Mouse (Mus musculus) myocyte (in vitro differentiated cells): ENCODE data around the gene St3gal4. TPM values are rescaled to one million over a fixed set of nuclear protein-coding genes. Genes with fewer than 3 reads are reported as not detected.

Experiments used
- H3K27me3 ChIP-seq: one replicate; pipeline ENCODE4 v1.6.1; 2011; ENCODE audit not compliant: control insufficient read depth, insufficient read depth, insufficient read length
- H3K36me3 ChIP-seq: one replicate; pipeline ENCODE4 v1.6.1; 2011; ENCODE audit not compliant: control insufficient read depth, insufficient read depth
- H3K4me2 ChIP-seq: one replicate; pipeline ENCODE4 v1.6.1; 2011; ENCODE audit warnings: low read depth, control low read depth
- H3K4me3 ChIP-seq: one replicate; pipeline ENCODE4 v1.5.1; 2011; ENCODE audit warnings: mild to moderate bottlenecking, control low read depth, moderate library complexity
- H3K79me2 ChIP-seq: one replicate; pipeline ENCODE4 v1.6.1; 2011; ENCODE audit not compliant: control insufficient read depth, insufficient read depth
- H3ac ChIP-seq: one replicate; pipeline ENCODE4 v1.6.1; 2011; ENCODE audit not compliant: control insufficient read depth, insufficient read length
- CEBPB ChIP-seq: IDR thresholded peaks from 2 replicates; pipeline ENCODE4 v1.6.1; 2011; ENCODE audit warnings: mild to moderate bottlenecking, moderate library complexity; ENCODE audit not compliant: poor library complexity, insufficient read depth, severe bottlenecking
- E2F4 ChIP-seq: IDR thresholded peaks from one replicate; pipeline ENCODE4 v1.6.1; 2011; ENCODE audit warnings: mild to moderate bottlenecking, control low read depth, moderate library complexity; ENCODE audit not compliant: insufficient read depth
- MAX ChIP-seq: IDR thresholded peaks from one replicate; pipeline ENCODE4 v1.6.1; 2011; ENCODE audit warnings: low read depth, mild to moderate bottlenecking, control low read depth
- MYOD1 ChIP-seq, 3 experiments: IDR thresholded peaks; one replicate each; pipeline ENCODE4 v1.6.1; 2011; ENCODE audit warnings: control low read depth in 2 of 3, low read depth in 2 of 3, mild to moderate bottlenecking in 2 of 3, moderate library complexity in 1 of 3; ENCODE audit not compliant: insufficient read length in 2 of 3, control insufficient read depth in 1 of 3
- MYOG ChIP-seq, 3 experiments: IDR thresholded peaks; one replicate each; pipeline ENCODE4 v1.6.1; 2011; ENCODE audit warnings: control low read depth in 2 of 3, low read depth in 2 of 3, mild to moderate bottlenecking in 2 of 3; ENCODE audit not compliant: insufficient read length in 2 of 3, control insufficient read depth in 1 of 3, insufficient read depth in 1 of 3
- POLR2A ChIP-seq: IDR thresholded peaks from one replicate; pipeline ENCODE4 v1.6.1; 2011; ENCODE audit warnings: low read depth, mild to moderate bottlenecking, control low read depth, moderate library complexity; ENCODE audit not compliant: insufficient read length
- POLR2AphosphoS2 ChIP-seq: IDR thresholded peaks from one replicate; pipeline ENCODE4 v1.6.1; 2011; ENCODE audit warnings: low read depth, control low read depth; ENCODE audit not compliant: insufficient read length
- REST ChIP-seq: IDR thresholded peaks from one replicate; pipeline ENCODE4 v1.6.1; 2011; ENCODE audit warnings: mild to moderate bottlenecking, control low read depth, moderate library complexity; ENCODE audit not compliant: insufficient read depth, insufficient read length
- SRF ChIP-seq: IDR thresholded peaks from one replicate; pipeline ENCODE4 v1.6.1; 2011; ENCODE audit warnings: low read depth; ENCODE audit not compliant: control insufficient read depth, insufficient read length
- TCF12 ChIP-seq: IDR thresholded peaks from one replicate; pipeline ENCODE4 v1.6.1; 2011; ENCODE audit warnings: mild to moderate bottlenecking, control low read depth; ENCODE audit not compliant: poor library complexity, insufficient read depth, severe bottlenecking
- TCF3 ChIP-seq: IDR thresholded peaks from one replicate; pipeline ENCODE4 v1.6.1; 2011; ENCODE audit warnings: low read depth, control low read depth; ENCODE audit not compliant: insufficient read length
- USF1 ChIP-seq: IDR thresholded peaks from one replicate; pipeline ENCODE4 v1.6.1; 2011; ENCODE audit warnings: low read depth, mild to moderate bottlenecking, control low read depth, moderate library complexity
- polyA plus RNA-seq: library from polyadenylated mRNA; unstranded; fragments of >200 nt; fragmentation: generic; extraction: Trizol; gene quantifications from one replicate; pipeline ENCODE4 v1.2.1, GENCODE M21; 2012; ENCODE audit warnings: missing spikeins

St3gal4 gene
- polyA plus RNA-seq, 1 experiment = 24.0 TPM

DNA sequence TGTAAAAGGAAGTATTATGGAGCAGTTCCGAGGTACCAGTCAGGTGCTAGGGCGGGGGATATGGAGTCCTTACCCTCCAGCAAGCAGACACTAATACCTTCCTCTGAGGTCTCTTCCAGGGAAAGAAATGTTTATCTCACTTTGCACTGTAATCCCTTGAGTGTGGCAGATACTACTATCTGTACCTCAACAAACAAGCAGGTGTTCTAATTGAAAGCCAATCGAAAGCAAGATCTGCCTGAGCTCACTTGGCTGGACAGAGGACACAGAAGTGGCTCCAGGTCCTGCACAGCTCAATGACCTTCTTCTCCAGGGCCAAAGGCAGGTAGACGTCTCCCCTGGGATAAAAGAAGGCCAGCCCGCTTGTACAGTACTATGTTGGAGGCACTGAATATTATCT lies 9.0 kb downstream of the St3gal4 start:
- Histone ChIP-seq H3K27me3 (no peaks in the 10 kb centered on the region), H3K36me3 (no peaks in the 10 kb centered on the region), H3K4me3 (no peak overlapping the region), H3ac (no peak overlapping the region), H3K4me2 (no peak overlapping the region), H3K79me2 (peaks cover 90% of the 10 kb centered on the region)
- TF ChIP-seq POLR2A (no peak), MYOD1 (IDR thresholded peaks at IDR 0.05; ENCODE audit: control insufficient read depth in 1 of 3, insufficient read length in 2 of 3, low read depth in 2 of 3) (no peak), SRF (no peak), MAX (no peak)

DNA sequence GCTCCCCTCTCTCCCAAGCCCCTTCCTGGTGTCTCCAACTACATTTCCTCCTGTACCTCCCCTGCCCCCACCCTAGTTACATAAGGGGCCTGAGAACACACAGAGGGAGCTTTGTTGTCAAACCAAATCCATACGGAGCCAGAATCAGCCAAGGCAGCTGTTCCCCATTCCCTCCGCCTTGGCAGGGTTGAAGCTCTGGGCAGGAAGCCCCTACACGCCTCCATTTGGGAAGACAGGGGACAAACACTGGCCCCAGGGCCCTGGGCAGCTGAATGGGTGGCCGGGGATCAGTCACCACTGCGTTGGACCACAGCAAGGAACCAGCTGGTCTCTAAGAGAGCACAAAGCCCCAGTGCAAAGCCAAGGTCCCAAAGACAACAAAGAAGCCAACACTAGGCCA lies 10.2 kb downstream of the St3gal4 start:
- H3K27me3 ChIP-seq = no peaks in the 10 kb centered on the region
- peaks cover 88% of the 10 kb centered on the region for H3K79me2 ChIP-seq
- H3K4me2 ChIP-seq = no peak overlapping the region
- no peak overlapping the region for H3ac ChIP-seq
- TF ChIP-seq TCF12 = peak; percentile 27
- TF ChIP-seq MYOG (IDR thresholded peaks at IDR 0.05; ENCODE audit: control insufficient read depth in 1 of 3, insufficient read depth in 1 of 3, insufficient read length in 2 of 3, low read depth in 2 of 3) = peak in 2 of 3 experiments; percentile 1 to 79
- peak in 2 of 3 experiments; percentile 58 to 69 for TF ChIP-seq MYOD1 (IDR thresholded peaks at IDR 0.05; ENCODE audit: control insufficient read depth in 1 of 3, insufficient read length in 2 of 3, low read depth in 2 of 3)
- TF ChIP-seq REST = no peak
- no peak overlapping the region for H3K4me3 ChIP-seq
- H3K36me3 ChIP-seq = no peaks in the 10 kb centered on the region

DNA sequence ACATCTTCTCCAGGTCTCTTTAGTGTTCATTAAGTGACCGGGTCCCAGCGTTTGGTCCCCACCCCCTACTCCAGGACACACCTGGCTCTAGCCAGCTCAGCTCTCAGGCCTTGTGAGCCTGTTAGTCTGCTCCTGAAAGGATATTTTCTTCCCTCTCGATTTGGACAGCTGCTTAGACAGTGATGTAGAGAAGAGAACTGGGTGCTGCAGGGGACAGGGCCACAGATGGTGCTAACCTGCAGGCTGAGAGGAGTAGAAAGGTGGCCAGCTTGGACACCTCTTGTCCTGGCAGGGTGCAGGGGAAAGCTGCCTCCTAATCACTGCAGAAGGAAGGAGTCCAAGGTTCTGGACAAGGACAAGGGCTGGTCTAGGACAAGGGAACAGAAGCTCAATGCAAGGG lies 11.0 kb downstream of the St3gal4 start:
- TF ChIP-seq MYOG (IDR thresholded peaks at IDR 0.05; ENCODE audit: control insufficient read depth in 1 of 3, insufficient read depth in 1 of 3, insufficient read length in 2 of 3, low read depth in 2 of 3) = no peak
- TF ChIP-seq E2F4 = no peak
- no peak for TF ChIP-seq REST
- Histone ChIP-seq H3K4me2 (no peak overlapping the region), H3K36me3 (no peaks in the 10 kb centered on the region), H3K79me2 (peaks cover 85% of the 10 kb centered on the region), H3K27me3 (no peaks in the 10 kb centered on the region), H3K4me3 (no peak overlapping the region), H3ac (no peak overlapping the region)

DNA sequence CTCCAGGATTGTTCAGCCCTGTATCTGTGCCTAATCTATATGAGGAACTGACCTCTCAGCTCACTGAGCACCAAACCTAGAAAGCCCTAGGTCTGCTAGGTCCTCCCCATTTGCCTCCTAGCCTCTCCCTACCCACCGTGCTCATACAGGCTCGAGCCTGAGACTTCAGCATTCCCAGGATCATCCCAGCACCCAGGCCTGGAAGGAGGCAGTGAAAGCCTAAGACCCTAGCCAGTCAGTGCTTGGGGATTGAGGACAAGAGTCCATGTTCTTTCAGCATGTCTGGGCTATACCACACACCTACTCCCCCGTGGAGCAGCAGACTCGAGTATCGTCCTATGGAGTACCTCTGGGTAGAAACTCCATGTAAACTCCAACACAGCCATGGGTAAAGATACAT lies 11.7 kb downstream of the St3gal4 start:
- H3K36me3 ChIP-seq = no peaks in the 10 kb centered on the region
- H3K4me3 ChIP-seq = no peak overlapping the region
- H3K79me2 ChIP-seq = peaks cover 84% of the 10 kb centered on the region
- no peak overlapping the region for H3K4me2 ChIP-seq
- H3ac ChIP-seq = no peak overlapping the region
- TF ChIP-seq MAX (no peak), USF1 (no peak), POLR2A (no peak), SRF (no peak), CEBPB (no peak), POLR2AphosphoS2 (no peak), TCF12 (no peak), REST (no peak), E2F4 (no peak)
- no peaks in the 10 kb centered on the region for H3K27me3 ChIP-seq

DNA sequence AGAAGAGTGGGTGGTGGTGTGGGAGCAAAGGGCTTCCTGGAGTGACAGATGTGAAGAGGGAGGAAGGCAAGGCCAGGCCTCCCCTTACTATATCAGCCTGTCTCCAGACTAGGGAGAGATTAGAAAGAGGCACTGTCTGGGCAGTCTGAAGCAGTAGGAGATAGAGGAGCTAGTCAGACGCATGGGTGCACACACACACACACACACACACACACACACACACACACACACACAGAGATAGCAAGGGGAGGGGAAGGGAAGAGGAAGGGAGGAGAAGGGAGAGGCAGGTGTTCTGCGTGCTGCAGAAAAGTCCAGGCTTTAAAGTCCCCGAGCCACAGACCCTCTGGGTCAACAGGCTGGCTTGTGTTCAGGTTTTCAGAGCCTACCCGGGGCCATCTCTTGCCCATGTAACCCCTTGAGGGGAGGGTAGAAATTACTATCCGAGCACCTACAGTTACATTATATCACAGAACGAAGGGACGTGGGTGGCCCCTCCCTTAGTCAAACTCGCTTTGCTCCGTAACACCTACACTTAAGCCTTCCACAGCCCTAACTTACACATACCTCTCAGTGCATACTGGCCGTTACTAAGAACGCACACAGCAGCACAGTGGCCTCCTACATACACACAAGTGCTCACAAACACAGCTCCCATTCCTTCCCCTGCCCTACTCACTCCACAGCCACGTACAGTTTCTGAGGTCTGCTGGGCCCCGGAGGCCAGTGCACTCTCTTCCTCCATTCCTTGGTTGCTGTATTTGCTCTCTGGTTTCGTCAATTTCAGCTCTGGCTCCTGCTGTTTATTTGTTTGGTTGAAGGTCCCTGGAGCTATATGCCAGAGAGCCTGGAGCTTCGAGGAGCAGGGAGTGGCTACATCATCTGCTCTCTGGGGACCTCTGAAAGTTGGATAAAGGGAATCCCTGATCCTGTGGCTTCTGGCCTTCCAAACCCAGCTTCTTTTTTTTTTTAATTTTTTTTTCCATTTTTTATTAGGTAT lies 12.9 kb downstream of the St3gal4 start:
- no peak overlapping the region for H3ac ChIP-seq
- no peak for TF ChIP-seq E2F4
- TF ChIP-seq POLR2A = no peak
- TF ChIP-seq TCF12 = no peak
- TF ChIP-seq MAX = no peak
- no peak for TF ChIP-seq SRF
- TF ChIP-seq MYOG (IDR thresholded peaks at IDR 0.05; ENCODE audit: control insufficient read depth in 1 of 3, insufficient read depth in 1 of 3, insufficient read length in 2 of 3, low read depth in 2 of 3) = no peak
- TF ChIP-seq TCF3 = no peak
- no peak for TF ChIP-seq CEBPB
- no peak for TF ChIP-seq POLR2AphosphoS2
- TF ChIP-seq USF1 = no peak
- no peak for TF ChIP-seq REST
- no peak for TF ChIP-seq MYOD1 (IDR thresholded peaks at IDR 0.05; ENCODE audit: control insufficient read depth in 1 of 3, insufficient read length in 2 of 3, low read depth in 2 of 3)
- H3K4me2 ChIP-seq = no peak overlapping the region
- H3K4me3 ChIP-seq = no peak overlapping the region
- no peaks in the 10 kb centered on the region for H3K36me3 ChIP-seq
- H3K27me3 ChIP-seq = no peaks in the 10 kb centered on the region
- peaks cover 72% of the 10 kb centered on the region for H3K79me2 ChIP-seq
